Mouse (Mus musculus): Measurements from ENCODE around the gene Vwa3b. TPM values are rescaled to one million over a fixed set of nuclear protein-coding genes. Genes with fewer than 3 reads are reported as not detected.

Vwa3b gene
- total RNA-seq, 1 experiment: 17.5 TPM

GRCm38 (mm10) chr1:37115847-37116246, 89.5 kb downstream of the Vwa3b start:
- TF ChIP-seq MAFK (IDR thresholded peaks at IDR 0.05; ENCODE audit: insufficient read depth, low read depth, low read length) (no peak), CHD2 (IDR thresholded peaks at IDR 0.05; ENCODE audit: low read depth, low read length) (no peak), ZC3H11A (IDR thresholded peaks at IDR 0.05; ENCODE audit: borderline replicate concordance, low read depth, low read length) (no peak), HCFC1 (IDR thresholded peaks at IDR 0.05; ENCODE audit: borderline replicate concordance, insufficient read depth, low read length) (no peak)
- DNase-seq (ENCODE audit: low read depth, low spot score): no peak
- H3K4me3 ChIP-seq (ENCODE audit: insufficient read depth in 1 of 2, low read depth in 1 of 2, low read length in 2 of 2, poor library complexity in 1 of 2, severe bottlenecking in 1 of 2): no peak overlapping the region
- no peaks in the 10 kb centered on the region for H3K4me1 ChIP-seq (ENCODE audit: control insufficient read depth in 2 of 2, insufficient read depth in 2 of 2, low read length in 2 of 2, poor library complexity in 1 of 2)
- no peaks in the 10 kb centered on the region for H3K9me3 ChIP-seq (ENCODE audit: control insufficient read depth, insufficient read depth, low read depth, low read length)
- H3K9ac ChIP-seq (ENCODE audit: insufficient read depth, low read depth, low read length, poor library complexity, severe bottlenecking): no peak overlapping the region
- in situ Hi-C loops (cut with MboI; ENCODE audit: low sequenced_read_pairs in 2 of 2, unreplicated experiment in 2 of 2): no loop called here
- peaks cover 2% of the 10 kb centered on the region; the same call in 1 of the 2 replicates for H3K36me3 ChIP-seq (ENCODE audit: control insufficient read depth, insufficient read depth, low read length, poor library complexity, severe bottlenecking)
- H3K27ac ChIP-seq (ENCODE audit: insufficient read depth, low read depth, low read length, poor library complexity, severe bottlenecking): no peak overlapping the region

GRCm38 (mm10) chr1:37116574-37116973, 90.2 kb downstream of the Vwa3b start:
- no peak overlapping the region for H3K4me3 ChIP-seq (ENCODE audit: insufficient read depth in 1 of 2, low read depth in 1 of 2, low read length in 2 of 2, poor library complexity in 1 of 2, severe bottlenecking in 1 of 2)
- H3K27ac ChIP-seq (ENCODE audit: insufficient read depth, low read depth, low read length, poor library complexity, severe bottlenecking): no peak overlapping the region
- no peaks in the 10 kb centered on the region for H3K9me3 ChIP-seq (ENCODE audit: control insufficient read depth, insufficient read depth, low read depth, low read length)
- TF ChIP-seq HCFC1 (IDR thresholded peaks at IDR 0.05; ENCODE audit: borderline replicate concordance, insufficient read depth, low read length): no peak
- TF ChIP-seq ZNF384 (IDR thresholded peaks at IDR 0.05; ENCODE audit: low read depth, low read length): no peak
- TF ChIP-seq CHD2 (IDR thresholded peaks at IDR 0.05; ENCODE audit: low read depth, low read length): no peak
- TF ChIP-seq ZC3H11A (IDR thresholded peaks at IDR 0.05; ENCODE audit: borderline replicate concordance, low read depth, low read length): no peak
- no peak for TF ChIP-seq MAFK (IDR thresholded peaks at IDR 0.05; ENCODE audit: insufficient read depth, low read depth, low read length)
- no peaks in the 10 kb centered on the region for H3K4me1 ChIP-seq (ENCODE audit: control insufficient read depth in 2 of 2, insufficient read depth in 2 of 2, low read length in 2 of 2, poor library complexity in 1 of 2)
- H3K36me3 ChIP-seq (ENCODE audit: control insufficient read depth, insufficient read depth, low read length, poor library complexity, severe bottlenecking): peaks cover 2% of the 10 kb centered on the region; the same call in 1 of the 2 replicates
- no peak overlapping the region for H3K9ac ChIP-seq (ENCODE audit: insufficient read depth, low read depth, low read length, poor library complexity, severe bottlenecking)
- no peak for DNase-seq (ENCODE audit: low read depth, low spot score)
- in situ Hi-C loops (cut with MboI; ENCODE audit: low sequenced_read_pairs in 2 of 2, unreplicated experiment in 2 of 2): no loop called here

GRCm38 (mm10) chr1:37117964-37118363, 91.6 kb downstream of the Vwa3b start:
- H3K4me1 ChIP-seq (ENCODE audit: control insufficient read depth in 2 of 2, insufficient read depth in 2 of 2, low read length in 2 of 2, poor library complexity in 1 of 2): peaks cover 0 to 2% of the 10 kb centered on the region in 2 experiments; a peak in 1 of 4 replicates
- no peak overlapping the region for H3K27ac ChIP-seq (ENCODE audit: insufficient read depth, low read depth, low read length, poor library complexity, severe bottlenecking)
- no peak for DNase-seq (ENCODE audit: low read depth, low spot score)
- no peak overlapping the region for H3K9ac ChIP-seq (ENCODE audit: insufficient read depth, low read depth, low read length, poor library complexity, severe bottlenecking)
- in situ Hi-C loops (cut with MboI; ENCODE audit: low sequenced_read_pairs in 2 of 2, unreplicated experiment in 2 of 2): no loop called here
- H3K4me3 ChIP-seq (ENCODE audit: insufficient read depth in 1 of 2, low read depth in 1 of 2, low read length in 2 of 2, poor library complexity in 1 of 2, severe bottlenecking in 1 of 2): no peak overlapping the region
- TF ChIP-seq ZNF384 (IDR thresholded peaks at IDR 0.05; ENCODE audit: low read depth, low read length) (no peak), ZC3H11A (IDR thresholded peaks at IDR 0.05; ENCODE audit: borderline replicate concordance, low read depth, low read length) (no peak), CHD2 (IDR thresholded peaks at IDR 0.05; ENCODE audit: low read depth, low read length) (no peak), MAFK (IDR thresholded peaks at IDR 0.05; ENCODE audit: insufficient read depth, low read depth, low read length) (no peak), HCFC1 (IDR thresholded peaks at IDR 0.05; ENCODE audit: borderline replicate concordance, insufficient read depth, low read length) (no peak)
- H3K9me3 ChIP-seq (ENCODE audit: control insufficient read depth, insufficient read depth, low read depth, low read length): no peaks in the 10 kb centered on the region
- H3K36me3 ChIP-seq (ENCODE audit: control insufficient read depth, insufficient read depth, low read length, poor library complexity, severe bottlenecking): peaks cover 2% of the 10 kb centered on the region; the same call in 1 of the 2 replicates

- Histone ChIP-seq H3K36me3 (ENCODE audit: control insufficient read depth, insufficient read depth, low read length, poor library complexity, severe bottlenecking) (no peaks in the 10 kb centered on the region), H3K9ac (ENCODE audit: insufficient read depth, low read depth, low read length, poor library complexity, severe bottlenecking) (no peak overlapping the region), H3K4me3 (ENCODE audit: insufficient read depth in 1 of 2, low read depth in 1 of 2, low read length in 2 of 2, poor library complexity in 1 of 2, severe bottlenecking in 1 of 2) (no peak overlapping the region), H3K4me1 (ENCODE audit: control insufficient read depth in 2 of 2, insufficient read depth in 2 of 2, low read length in 2 of 2, poor library complexity in 1 of 2) (peaks cover 0 to 4% of the 10 kb centered on the region in 2 experiments; a peak in 1 of 4 replicates), H3K27ac (ENCODE audit: insufficient read depth, low read depth, low read length, poor library complexity, severe bottlenecking) (no peak overlapping the region), H3K9me3 (ENCODE audit: control insufficient read depth, insufficient read depth, low read depth, low read length) (no peaks in the 10 kb centered on the region)
- TF ChIP-seq ZNF384 (IDR thresholded peaks at IDR 0.05; ENCODE audit: low read depth, low read length) (no peak), MAFK (IDR thresholded peaks at IDR 0.05; ENCODE audit: insufficient read depth, low read depth, low read length) (no peak), HCFC1 (IDR thresholded peaks at IDR 0.05; ENCODE audit: borderline replicate concordance, insufficient read depth, low read length) (no peak), ZC3H11A (IDR thresholded peaks at IDR 0.05; ENCODE audit: borderline replicate concordance, low read depth, low read length) (no peak), CHD2 (IDR thresholded peaks at IDR 0.05; ENCODE audit: low read depth, low read length) (no peak)
- in situ Hi-C loops (cut with MboI; ENCODE audit: low sequenced_read_pairs in 2 of 2, unreplicated experiment in 2 of 2): no loop called here
- DNase-seq (ENCODE audit: low read depth, low spot score): no peak
These were observed 95.9 kb downstream of the Vwa3b start for GRCm38 (mm10) chr1:37122306-37122705.

- no peaks in the 10 kb centered on the region for H3K36me3 ChIP-seq (ENCODE audit: control insufficient read depth, insufficient read depth, low read length, poor library complexity, severe bottlenecking)
- TF ChIP-seq ZC3H11A (IDR thresholded peaks at IDR 0.05; ENCODE audit: borderline replicate concordance, low read depth, low read length): no peak
- no peak for TF ChIP-seq CHD2 (IDR thresholded peaks at IDR 0.05; ENCODE audit: low read depth, low read length)
- TF ChIP-seq ZNF384 (IDR thresholded peaks at IDR 0.05; ENCODE audit: low read depth, low read length): no peak
- TF ChIP-seq MAFK (IDR thresholded peaks at IDR 0.05; ENCODE audit: insufficient read depth, low read depth, low read length): no peak
- TF ChIP-seq HCFC1 (IDR thresholded peaks at IDR 0.05; ENCODE audit: borderline replicate concordance, insufficient read depth, low read length): no peak
- no peak overlapping the region for H3K4me3 ChIP-seq (ENCODE audit: insufficient read depth in 1 of 2, low read depth in 1 of 2, low read length in 2 of 2, poor library complexity in 1 of 2, severe bottlenecking in 1 of 2)
- peaks cover 0 to 4% of the 10 kb centered on the region in 2 experiments; a peak in 2 of 4 replicates for H3K4me1 ChIP-seq (ENCODE audit: control insufficient read depth in 2 of 2, insufficient read depth in 2 of 2, low read length in 2 of 2, poor library complexity in 1 of 2)
- no peaks in the 10 kb centered on the region for H3K9me3 ChIP-seq (ENCODE audit: control insufficient read depth, insufficient read depth, low read depth, low read length)
- no peak overlapping the region for H3K9ac ChIP-seq (ENCODE audit: insufficient read depth, low read depth, low read length, poor library complexity, severe bottlenecking)
- in situ Hi-C loops (cut with MboI; ENCODE audit: low sequenced_read_pairs in 2 of 2, unreplicated experiment in 2 of 2): no loop called here
- DNase-seq (ENCODE audit: low read depth, low spot score): no peak
- H3K27ac ChIP-seq (ENCODE audit: insufficient read depth, low read depth, low read length, poor library complexity, severe bottlenecking): no peak overlapping the region
These were observed 96.4 kb downstream of the Vwa3b start for GRCm38 (mm10) chr1:37122798-37123197.

All from ES-E14 (cell line).